In the genomic region with DNA sequence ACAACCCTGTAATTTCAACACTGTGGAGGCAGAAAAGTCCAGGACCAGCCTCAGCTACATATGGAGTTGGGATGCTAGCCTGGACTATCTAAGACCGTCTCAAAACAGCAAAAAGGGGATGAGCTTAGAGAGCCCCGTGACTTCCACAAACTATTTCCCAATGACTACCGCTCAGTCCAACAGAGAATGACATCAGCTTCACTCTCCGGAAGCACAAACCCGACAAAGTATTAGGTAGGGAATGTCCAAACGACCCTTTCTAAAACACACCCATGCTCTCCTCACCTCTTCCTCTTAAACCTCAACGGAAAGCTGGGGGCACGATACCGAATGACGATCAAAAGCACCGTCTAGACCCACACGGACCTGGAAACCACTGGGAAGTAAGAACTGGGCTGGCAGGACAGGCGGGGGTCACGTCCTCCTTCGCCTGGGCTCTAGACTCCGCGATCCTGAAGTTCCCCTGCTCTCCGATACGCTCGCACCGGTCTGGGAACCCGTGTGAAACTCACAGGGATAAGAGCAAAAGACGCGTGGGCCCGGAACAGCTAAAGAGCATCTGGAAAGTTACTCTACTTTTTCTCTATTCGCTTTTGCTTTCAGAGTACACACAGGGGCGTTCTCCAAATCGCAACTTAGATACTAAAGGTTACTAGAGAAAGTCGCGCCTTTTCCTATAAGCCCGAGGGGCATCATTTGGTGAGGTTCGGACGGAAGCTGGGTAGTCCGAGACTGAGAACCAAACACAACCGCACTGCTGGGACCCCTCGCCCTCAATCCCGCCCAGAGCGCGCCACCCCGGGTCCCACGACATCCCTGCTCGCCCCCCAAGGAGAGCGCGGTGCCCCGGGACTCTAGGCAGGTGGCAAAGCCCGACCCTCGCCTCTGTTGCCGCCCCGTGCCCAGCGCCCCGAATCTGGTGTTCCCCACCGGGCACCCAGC, we compare ENCODE assay signal across 8 mouse cellular contexts.
DNase-seq lines count a peak whose midpoint lies in the region; ATAC-seq and TF ChIP-seq lines count a peak whose summit lies in the region.

No protein-coding gene starts in this region.

- peaks cover 10 to 12% of the 10 kb centered on the region in 2 experiments for H3K4me1 ChIP-seq in MEL (ENCODE audit: control insufficient read depth in 1 of 2, insufficient read depth in 2 of 2, low read length in 2 of 2)
- peaks cover 35% of the 10 kb centered on the region for H3K4me1 ChIP-seq in embryonic facial prominence, embryonic 13.5 days
- H3K4me1 ChIP-seq in heart, embryonic 16.5 days (ENCODE audit: control insufficient read depth, insufficient read depth, low read length), result peaks cover 7% of the 10 kb centered on the region; the same call in 1 of the 2 replicates

- H3K27me3 ChIP-seq in MEL (ENCODE audit: control insufficient read depth in 1 of 2, insufficient read depth in 2 of 2, low read length in 2 of 2), result no peaks in the 10 kb centered on the region
- H3K27me3 ChIP-seq in embryonic facial prominence, embryonic 13.5 days, result no peaks in the 10 kb centered on the region
- H3K27me3 ChIP-seq in heart, embryonic 16.5 days (ENCODE audit: control insufficient read depth, insufficient read depth, low read length), result no peaks in the 10 kb centered on the region

- TF ChIP-seq EP300 in MEL (IDR thresholded peaks at IDR 0.05; ENCODE audit: low read depth in 1 of 2, low read length in 2 of 2), result no peak; a peak in 2 of 4 replicates

- peak; percentile 47 to 54 for DNase-seq in B cell, adult 2 months
- DNase-seq in MEL (ENCODE audit: low read depth, low spot score), result peak; percentile 84
- peak; percentile 41 to 68 for DNase-seq in kidney, postnatal 25 days
- peak; percentile 28 for DNase-seq in right cerebral cortex, postnatal 14 days
- DNase-seq in cerebellum, adult 9-10 months, result no peak

- WGBS in embryonic facial prominence, embryonic 13.5 days, result under 1% methylated on average over 52 of the region's 52 CpGs
- WGBS in heart, embryonic 16.5 days, result under 1% methylated on average over 52 of the region's 52 CpGs

- H3K27ac ChIP-seq in MEL (ENCODE audit: control insufficient read depth, low read depth, low read length), result peak overlapping the region; percentile 80
- peak overlapping the region; percentile 92 for H3K27ac ChIP-seq in embryonic facial prominence, embryonic 13.5 days
- peak overlapping the region; percentile 88 for H3K27ac ChIP-seq in heart, embryonic 16.5 days (ENCODE audit: low read length)

- TF ChIP-seq POLR2A in MEL (IDR thresholded peaks at IDR 0.05; ENCODE audit: control insufficient read depth in 1 of 2, insufficient read depth in 1 of 2, low read depth in 1 of 2, low read length in 2 of 2, poor library complexity in 1 of 2), result peak in 1 of 2 experiments; percentile 83; a peak in 3 of 4 replicates

- no peak for TF ChIP-seq RAD21 in MEL (IDR thresholded peaks at IDR 0.05; ENCODE audit: low read depth, low read length)

- peak overlapping the region; percentile 75 for H3K9ac ChIP-seq in MEL (ENCODE audit: control insufficient read depth, low read depth, low read length, poor library complexity, severe bottlenecking)
- H3K9ac ChIP-seq in embryonic facial prominence, embryonic 13.5 days, result peak overlapping the region; percentile 90
- H3K9ac ChIP-seq in heart, embryonic 16.5 days (ENCODE audit: low read length), result peak overlapping the region; percentile 95

- peaks cover 39% of the 10 kb centered on the region for H3K79me2 ChIP-seq in MEL (ENCODE audit: control insufficient read depth, insufficient read depth, low read length, poor library complexity)

- peak overlapping the region; percentile 81 to 100 for H3K4me3 ChIP-seq in MEL (ENCODE audit: control insufficient read depth in 1 of 2, insufficient read depth in 1 of 2, low read depth in 2 of 2, low read length in 2 of 2)
- H3K4me3 ChIP-seq in embryonic facial prominence, embryonic 13.5 days, result peak overlapping the region; percentile 78
- H3K4me3 ChIP-seq in heart, embryonic 16.5 days (ENCODE audit: low read length), result peak overlapping the region; percentile 88

- peak; percentile 65 for ATAC-seq in embryonic facial prominence, embryonic 13.5 days (ENCODE audit: insufficient number of reproducible peaks, insufficient read depth, low FRiP score, low TSS enrichment, low read depth)
- ATAC-seq in heart, embryonic 16.5 days (replicated peaks; ENCODE audit: extremely low read depth, insufficient read depth, low FRiP score), result peak; percentile 43
- peak; percentile 49 for ATAC-seq in megakaryocyte progenitor cell, adult 5-6 weeks (replicated peaks; ENCODE audit: poor library complexity)

- H3K4me2 ChIP-seq in embryonic facial prominence, embryonic 13.5 days, result peak overlapping the region; percentile 73
- peak overlapping the region; percentile 82 for H3K4me2 ChIP-seq in heart, embryonic 16.5 days (ENCODE audit: low read depth, low read length)

- TF ChIP-seq CTCF in MEL (IDR thresholded peaks at IDR 0.05 in 2 of 3, conservative IDR thresholded peaks at IDR 0.05 in 1 of 3; ENCODE audit: control insufficient read depth in 1 of 3, insufficient read depth in 1 of 3, low read depth in 2 of 3, low read length in 3 of 3, poor library complexity in 1 of 3, severe bottlenecking in 1 of 3), result no peak

- no peaks in the 10 kb centered on the region for H3K9me3 ChIP-seq in MEL (replicated peaks; ENCODE audit: insufficient read depth, low read length)
- H3K9me3 ChIP-seq in embryonic facial prominence, embryonic 13.5 days, result peaks cover 5% of the 10 kb centered on the region
- no peaks in the 10 kb centered on the region; the same call in 1 of the 2 replicates for H3K9me3 ChIP-seq in heart, embryonic 16.5 days (replicated peaks; ENCODE audit: control insufficient read depth, low read length)

- peaks cover 4 to 15% of the 10 kb centered on the region in 2 experiments for H3K36me3 ChIP-seq in MEL (ENCODE audit: control insufficient read depth in 1 of 2, insufficient read depth in 2 of 2, low read length in 2 of 2)
- peaks cover 17% of the 10 kb centered on the region for H3K36me3 ChIP-seq in embryonic facial prominence, embryonic 13.5 days
- H3K36me3 ChIP-seq in heart, embryonic 16.5 days (ENCODE audit: control insufficient read depth, insufficient read depth), result no peaks in the 10 kb centered on the region

TF ChIP-seq in MEL, 35 proteins besides CTCF, POLR2A, EP300 and RAD21:
- TF ChIP-seq POLR2AphosphoS5 (IDR thresholded peaks at IDR 0.05; ENCODE audit: borderline replicate concordance, low read depth, low read length) (no peak), MYC (IDR thresholded peaks at IDR 0.05; ENCODE audit: low read depth, low read length) (0 out of 2 replicates have a peak, but pooled peaks have one; percentile 48), NELFE (IDR thresholded peaks at IDR 0.05; ENCODE audit: low read depth, low read length) (peak; percentile 41; the same call in 1 of the 2 replicates), TBP (IDR thresholded peaks at IDR 0.05; ENCODE audit: low read depth, low read length) (peak; percentile 18; the same call in 1 of the 2 replicates), ETS1 (IDR thresholded peaks at IDR 0.05; ENCODE audit: low read depth, low read length) (peak; percentile 34), JUND (IDR thresholded peaks at IDR 0.05; ENCODE audit: low read depth, low read length) (0 out of 2 replicates have a peak, but pooled peaks have one; percentile 16), MEF2A (IDR thresholded peaks at IDR 0.05; ENCODE audit: extremely low read depth, insufficient replicate concordance, low read depth, low read length, poor library complexity, severe bottlenecking) (no peak), SMC3 (IDR thresholded peaks at IDR 0.05; ENCODE audit: low read depth, low read length) (no peak), HCFC1 (IDR thresholded peaks at IDR 0.05; ENCODE audit: low read depth, low read length) (peak; percentile 60), MAX (IDR thresholded peaks at IDR 0.05; ENCODE audit: low read length) (peak; percentile 66; the same call in 1 of the 2 replicates), USF1 (IDR thresholded peaks at IDR 0.05; ENCODE audit: low read depth, low read length) (peak; percentile 66), E2F4 (IDR thresholded peaks at IDR 0.05; ENCODE audit: borderline replicate concordance, low read depth, low read length) (no peak), TAL1 (IDR thresholded peaks at IDR 0.05; ENCODE audit: low read length) (no peak), SIN3A (IDR thresholded peaks at IDR 0.05; ENCODE audit: low read length) (peak; percentile 84), TCF12 (IDR thresholded peaks at IDR 0.05; ENCODE audit: low read depth, low read length) (0 out of 2 replicates have a peak, but pooled peaks have one; percentile 9), ZMIZ1 (IDR thresholded peaks at IDR 0.05; ENCODE audit: low read depth, low read length) (0 out of 2 replicates have a peak, but pooled peaks have one; percentile 15)
TF ChIP-seq in MEL: peak in this region for 11.
